Mouse (Mus musculus): ENCODE measurements around the gene Ap5s1.

- no peak for TF ChIP-seq CTCF (conservative IDR thresholded peaks at IDR 0.05; ENCODE audit: low read length)
- TF ChIP-seq NANOG (IDR thresholded peaks at IDR 0.05; ENCODE audit: borderline replicate concordance, low read length): peak; percentile 90
- TF ChIP-seq POU5F1 (IDR thresholded peaks at IDR 0.05; ENCODE audit: borderline replicate concordance, low read length): no peak
These were observed 38.9 kb upstream of the Ap5s1 start for GRCm38 (mm10) chr2:131167984-131168383.
